Mouse (Mus musculus) cerebellum, adult 2 months (tissue): ENCODE measurements around the gene Pax5.

Experiments
- CTCF ChIP-seq: fragments of 200-500 bp; IDR thresholded peaks from 2 replicates; pipeline ENCODE4 v1.5.1; 2011; ENCODE audit warnings: low read depth, mild to moderate bottlenecking, control low read depth, low read length, moderate library complexity, borderline replicate concordance; ENCODE audit not compliant: insufficient read depth
- POLR2A ChIP-seq: fragments of 200-500 bp; IDR thresholded peaks from 2 replicates; pipeline ENCODE4 v1.6.1; 2011; ENCODE audit warnings: low read length, control low read depth, borderline replicate concordance; ENCODE audit not compliant: insufficient read depth

- TF ChIP-seq POLR2A (no peak), CTCF (no peak)
Measured at GRCm38 (mm10) chr4:44578591-44578990, 131.7 kb downstream of the Pax5 start.
